Comparison of ENCODE assay signal across 9 mouse cellular contexts in the genomic region with DNA sequence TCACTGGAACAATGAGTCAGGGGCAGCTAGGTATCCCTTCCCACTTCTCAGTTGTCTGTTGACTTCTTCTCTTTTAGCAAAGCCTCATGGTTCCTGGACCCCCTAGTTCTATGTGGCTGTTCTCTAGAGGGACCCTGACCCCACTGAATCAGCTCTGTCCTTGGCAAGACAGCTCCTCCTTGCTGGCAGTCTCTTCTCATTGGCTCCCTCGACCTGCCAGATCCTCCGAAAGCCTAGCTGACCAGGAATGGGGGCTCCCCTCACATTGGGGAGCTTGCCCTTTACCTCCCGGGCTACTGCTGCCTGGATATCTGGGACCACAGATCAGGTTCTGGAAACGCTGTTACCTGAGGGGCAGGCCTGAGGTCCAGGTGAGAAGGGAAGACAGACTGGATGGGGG. TPM values are rescaled to one million over a fixed set of nuclear protein-coding genes. Genes with fewer than 3 reads are reported as not detected.
A peak's percentile ranks its signal among the peaks of the same experiment; 100 is the strongest.
DNase-seq lines count a peak whose midpoint lies in the region; ATAC-seq and TF ChIP-seq lines count a peak whose summit lies in the region.
"Had no signal": no experiment of that assay in that cellular context is flagged by ENCODE, and none has a peak within 500 bp of the region (broad histone marks: within the 10 kb centered on the region; RNA-seq: fewer than 3 reads in every experiment).

No protein-coding gene starts in this region.

- TF ChIP-seq POLR2A in testis, adult 2 months (IDR thresholded peaks at IDR 0.05; ENCODE audit: control insufficient read depth, low read depth, low read length) = no peak

- no peak for TF ChIP-seq CTCF in testis, adult 2 months (IDR thresholded peaks at IDR 0.05; ENCODE audit: control insufficient read depth, insufficient read depth, insufficient replicate concordance, low read depth, low read length)

- 93% methylated on average over 4 of the region's 4 CpGs for WGBS in hindbrain, embryonic 10.5 days
- WGBS in hindbrain, embryonic 16.5 days = 87% methylated on average over 4 of the region's 4 CpGs
- WGBS in intestine, embryonic 16.5 days = 91% methylated on average over 4 of the region's 4 CpGs

- DNase-seq in hindbrain, embryonic 10.5 days (ENCODE audit: low spot score) = no peak
- no peak for DNase-seq in testis, postnatal 14 days (ENCODE audit: low spot score)
- DNase-seq in thymus, postnatal 36 days = no peak
- DNase-seq in right cerebral cortex, postnatal 14 days = no peak
- DNase-seq: gastrocnemius, postnatal 36 days; kidney, adult 11 months had no signal

- 0 out of 2 replicates have a peak overlapping the region, but pooled peaks have one; percentile 95 for H3K27ac ChIP-seq in hindbrain, embryonic 10.5 days
- H3K27ac ChIP-seq in hindbrain, embryonic 16.5 days (ENCODE audit: low read depth, low read length) = no peak overlapping the region
- no peak overlapping the region for H3K27ac ChIP-seq in testis, adult 2 months (ENCODE audit: control insufficient read depth, insufficient read depth, low read depth, low read length)
- H3K27ac ChIP-seq in intestine, embryonic 16.5 days (ENCODE audit: low read length) = peak overlapping the region; percentile 97; the same call in 1 of the 2 replicates

- H3K9me3 ChIP-seq in hindbrain, embryonic 10.5 days = no peaks in the 10 kb centered on the region
- H3K9me3 ChIP-seq in hindbrain, embryonic 16.5 days (ENCODE audit: control insufficient read depth, low read length) = no peaks in the 10 kb centered on the region
- no peaks in the 10 kb centered on the region for H3K9me3 ChIP-seq in intestine, embryonic 16.5 days (ENCODE audit: control insufficient read depth, low read length)

- no peak for ATAC-seq in hindbrain, embryonic 16.5 days
- ATAC-seq in intestine, embryonic 16.5 days = no peak

- H3K4me3 ChIP-seq in hindbrain, embryonic 10.5 days = peak overlapping the region; percentile 94; the same call in 1 of the 2 replicates
- H3K4me3 ChIP-seq in hindbrain, embryonic 16.5 days (ENCODE audit: low read length) = no peak overlapping the region
- peak overlapping the region; percentile 50 for H3K4me3 ChIP-seq in testis, adult 2 months (ENCODE audit: control insufficient read depth, low read depth, low read length)
- H3K4me3 ChIP-seq in intestine, embryonic 16.5 days (ENCODE audit: low read length) = no peak overlapping the region

- H3K9ac ChIP-seq in hindbrain, embryonic 16.5 days (ENCODE audit: low read depth, low read length) = no peak overlapping the region
- peak overlapping the region; percentile 27; the same call in 1 of the 2 replicates for H3K9ac ChIP-seq in intestine, embryonic 16.5 days (ENCODE audit: low read depth, low read length)

- H3K4me2 ChIP-seq in hindbrain, embryonic 16.5 days (ENCODE audit: low read length) = no peak overlapping the region
- H3K4me2 ChIP-seq in intestine, embryonic 16.5 days (ENCODE audit: low read depth, low read length) = no peak overlapping the region

- no peaks in the 10 kb centered on the region for H3K27me3 ChIP-seq in hindbrain, embryonic 10.5 days (ENCODE audit: insufficient read depth, poor library complexity, severe bottlenecking)
- no peaks in the 10 kb centered on the region for H3K27me3 ChIP-seq in hindbrain, embryonic 16.5 days (replicated peaks; ENCODE audit: control insufficient read depth, insufficient read depth, low read length)
- no peaks in the 10 kb centered on the region for H3K27me3 ChIP-seq in testis, adult 2 months (ENCODE audit: control insufficient read depth, insufficient read depth, low read length)
- H3K27me3 ChIP-seq in intestine, embryonic 16.5 days (replicated peaks; ENCODE audit: control insufficient read depth, insufficient read depth, low read length) = no peaks in the 10 kb centered on the region

- peaks cover 39% of the 10 kb centered on the region for H3K36me3 ChIP-seq in hindbrain, embryonic 10.5 days
- peaks cover 10% of the 10 kb centered on the region for H3K36me3 ChIP-seq in hindbrain, embryonic 16.5 days (ENCODE audit: control insufficient read depth, insufficient read depth, low read length)
- H3K36me3 ChIP-seq in testis, adult 2 months (ENCODE audit: control insufficient read depth, insufficient read depth, low read length) = peaks cover 8% of the 10 kb centered on the region
- peaks cover 10% of the 10 kb centered on the region; the same call in 1 of the 2 replicates for H3K36me3 ChIP-seq in intestine, embryonic 16.5 days (ENCODE audit: control insufficient read depth, insufficient read depth, low read length)

- H3K4me1 ChIP-seq in hindbrain, embryonic 10.5 days (replicated peaks) = peaks cover 39% of the 10 kb centered on the region
- H3K4me1 ChIP-seq in hindbrain, embryonic 16.5 days (ENCODE audit: control insufficient read depth, insufficient read depth, low read depth, low read length) = peaks cover 23% of the 10 kb centered on the region
- no peaks in the 10 kb centered on the region; the same call in none of the 2 replicates for H3K4me1 ChIP-seq in testis, adult 2 months (ENCODE audit: control insufficient read depth, insufficient read depth, low read length)
- peaks cover 15% of the 10 kb centered on the region for H3K4me1 ChIP-seq in intestine, embryonic 16.5 days (ENCODE audit: control insufficient read depth, insufficient read depth, low read length)

RNA-seq across cellular contexts. Expression of gene Sf3b4, which starts 1.9 kb away (rescaled TPM):
- 250 and 259 TPM in 2 replicates for polyA plus RNA-seq in hindbrain, embryonic 10.5 days (2016; fragmentation: Nextera tagmentation; extraction: Ambion mirVana)
- 131 and 152 TPM in 2 replicates for polyA plus RNA-seq in hindbrain, embryonic 16.5 days (2015; fragmentation: Nextera tagmentation; extraction: Ambion mirVana)
- 141 and 143 TPM in 2 replicates for polyA plus RNA-seq in testis, adult 2 months (2012; rRNA removed)
- 142 and 154 TPM in 2 replicates for polyA plus RNA-seq in intestine, embryonic 16.5 days (2015; fragmentation: Nextera tagmentation; extraction: Ambion mirVana)

RNA-seq across cellular contexts. Expression of gene Mtmr11, which starts 8.5 kb away (rescaled TPM):
- polyA plus RNA-seq in hindbrain, embryonic 10.5 days (2016; fragmentation: Nextera tagmentation; extraction: Ambion mirVana) = 10.4 and 11.4 TPM in 2 replicates
- 12.7 and 13.9 TPM in 2 replicates for polyA plus RNA-seq in hindbrain, embryonic 16.5 days (2015; fragmentation: Nextera tagmentation; extraction: Ambion mirVana)
- 0.93 and 1.1 TPM in 2 replicates for polyA plus RNA-seq in testis, adult 2 months (2012; rRNA removed)
- polyA plus RNA-seq in intestine, embryonic 16.5 days (2015; fragmentation: Nextera tagmentation; extraction: Ambion mirVana) = 24.5 TPM in 2 replicates

RNA-seq across cellular contexts. Expression of gene Sv2a, which starts 10.7 kb away (rescaled TPM):
- polyA plus RNA-seq in hindbrain, embryonic 10.5 days (2016; fragmentation: Nextera tagmentation; extraction: Ambion mirVana) = 3.7 and 15.3 TPM in 2 replicates
- 135 TPM in 2 replicates for polyA plus RNA-seq in hindbrain, embryonic 16.5 days (2015; fragmentation: Nextera tagmentation; extraction: Ambion mirVana)
- polyA plus RNA-seq in testis, adult 2 months (2012; rRNA removed) = 0.54 and 1.7 TPM in 2 replicates
- polyA plus RNA-seq in intestine, embryonic 16.5 days (2015; fragmentation: Nextera tagmentation; extraction: Ambion mirVana) = 3.2 and 3.4 TPM in 2 replicates

RNA-seq across cellular contexts. Expression of gene Bola1, which starts 49.2 kb away (rescaled TPM):
- polyA plus RNA-seq in hindbrain, embryonic 10.5 days (2016; fragmentation: Nextera tagmentation; extraction: Ambion mirVana) = 89.6 and 90.3 TPM in 2 replicates
- 52.7 and 57.2 TPM in 2 replicates for polyA plus RNA-seq in hindbrain, embryonic 16.5 days (2015; fragmentation: Nextera tagmentation; extraction: Ambion mirVana)
- polyA plus RNA-seq in testis, adult 2 months (2012; rRNA removed) = 38.3 and 47.3 TPM in 2 replicates
- polyA plus RNA-seq in intestine, embryonic 16.5 days (2015; fragmentation: Nextera tagmentation; extraction: Ambion mirVana) = 65.2 and 66.2 TPM in 2 replicates

RNA-seq across cellular contexts. Expression of gene Hist2h2ab, which starts 49.4 kb away (rescaled TPM):
- polyA plus RNA-seq in hindbrain, embryonic 10.5 days (2016; fragmentation: Nextera tagmentation; extraction: Ambion mirVana) = not detected in 2 replicates
- not detected in 2 replicates for polyA plus RNA-seq in hindbrain, embryonic 16.5 days (2015; fragmentation: Nextera tagmentation; extraction: Ambion mirVana)
- polyA plus RNA-seq in testis, adult 2 months (2012; rRNA removed) = 3.7 and 3.9 TPM in 2 replicates
- 0.70 TPM in 1 of 2 replicates, not detected in the other for polyA plus RNA-seq in intestine, embryonic 16.5 days (2015; fragmentation: Nextera tagmentation; extraction: Ambion mirVana)

Comparison
In these comparisons a context has a peak if more than half of its experiments do, and no peak if none do; other contexts are left out.
1. H3K27ac ChIP-seq: peak in hindbrain, embryonic 10.5 days (single experiment) and intestine, embryonic 16.5 days (single experiment); none in hindbrain, embryonic 16.5 days (single experiment) and testis, adult 2 months (single experiment).
2. H3K4me3 ChIP-seq: peak in hindbrain, embryonic 10.5 days (single experiment) and testis, adult 2 months (single experiment); none in hindbrain, embryonic 16.5 days (single experiment) and intestine, embryonic 16.5 days (single experiment).